Mouse (Mus musculus) embryonic fibroblast, embryonic 13.5 days (primary cell): ENCODE data around the gene Rabgap1l. TPM values are rescaled to one million over a fixed set of nuclear protein-coding genes. Genes with fewer than 3 reads are reported as not detected.

Experiments used
- H3K27ac ChIP-seq: 2 replicates; pipeline ENCODE4 v1.5.1; 2012; ENCODE audit warnings: low read length, control low read depth, inconsistent platforms; ENCODE audit not compliant: insufficient read depth
- H3K4me1 ChIP-seq: 2 replicates; pipeline ENCODE4 v1.6.1; 2011; ENCODE audit warnings: low read length; ENCODE audit not compliant: control insufficient read depth, insufficient read depth
- H3K4me3 ChIP-seq: 2 replicates; pipeline ENCODE4 v1.5.1; 2011; ENCODE audit warnings: mild to moderate bottlenecking, control low read depth, low read length; ENCODE audit not compliant: insufficient read depth
- CTCF ChIP-seq: IDR thresholded peaks from 2 replicates; pipeline ENCODE4 v1.5.1; 2011; ENCODE audit warnings: mild to moderate bottlenecking, control low read depth, low read length, moderate library complexity, borderline replicate concordance; ENCODE audit not compliant: insufficient read depth
- POLR2A ChIP-seq: IDR thresholded peaks from 2 replicates; pipeline ENCODE4 v1.6.1; 2011; ENCODE audit warnings: low read depth, mild to moderate bottlenecking, control low read depth, low read length, moderate library complexity
- polyA plus RNA-seq: library from polyadenylated mRNA; stranded (reverse); fragments of >200 nt; gene quantifications from 2 replicates; pipeline ENCODE4 v1.2.4, GENCODE M21; 2011; ENCODE audit warnings: low read depth; ENCODE audit not compliant: missing spikeins, insufficient read length

The Rabgap1l gene
- polyA plus RNA-seq, 1 experiment, result 43.2 TPM

- Histone ChIP-seq H3K27ac (no peak overlapping the region), H3K4me1 (no peaks in the 10 kb centered on the region), H3K4me3 (no peak overlapping the region)
- TF ChIP-seq CTCF, result no peak
- no peak for TF ChIP-seq POLR2A
Observed at GRCm38 (mm10) chr1:160787926-160788325, 5.1 kb downstream of the Rabgap1l start.

- TF ChIP-seq POLR2A (no peak), CTCF (no peak)
- Histone ChIP-seq H3K27ac (no peak overlapping the region), H3K4me3 (no peak overlapping the region), H3K4me1 (no peaks in the 10 kb centered on the region)
Observed at GRCm38 (mm10) chr1:160787164-160787563, 5.8 kb downstream of the Rabgap1l start.

GRCm38 (mm10) chr1:160786571-160786970 is 6.4 kb downstream of the Rabgap1l start:
- Histone ChIP-seq H3K4me1 (no peaks in the 10 kb centered on the region), H3K4me3 (no peak overlapping the region), H3K27ac (no peak overlapping the region)
- TF ChIP-seq CTCF (no peak), POLR2A (no peak)

GRCm38 (mm10) chr1:160785681-160786225 is 7.3 kb downstream of the Rabgap1l start:
- no peak for TF ChIP-seq POLR2A
- no peak for TF ChIP-seq CTCF
- no peak overlapping the region for H3K4me3 ChIP-seq
- no peak overlapping the region for H3K27ac ChIP-seq
- H3K4me1 ChIP-seq, result no peaks in the 10 kb centered on the region

- Histone ChIP-seq H3K4me3 (no peak overlapping the region), H3K4me1 (no peaks in the 10 kb centered on the region), H3K27ac (no peak overlapping the region)
- TF ChIP-seq POLR2A, result no peak
- no peak for TF ChIP-seq CTCF
Observed at GRCm38 (mm10) chr1:160784122-160784521, 8.9 kb downstream of the Rabgap1l start.

GRCm38 (mm10) chr1:160774166-160774565 is 18.8 kb downstream of the Rabgap1l start:
- TF ChIP-seq CTCF, result no peak
- no peak for TF ChIP-seq POLR2A
- Histone ChIP-seq H3K4me3 (no peak overlapping the region), H3K27ac (no peak overlapping the region), H3K4me1 (no peaks in the 10 kb centered on the region)

- TF ChIP-seq POLR2A (no peak), CTCF (no peak)
- no peaks in the 10 kb centered on the region for H3K4me1 ChIP-seq
- H3K4me3 ChIP-seq, result no peak overlapping the region
- H3K27ac ChIP-seq, result no peak overlapping the region
Observed at GRCm38 (mm10) chr1:160765565-160765964, 27.4 kb downstream of the Rabgap1l start.

- Histone ChIP-seq H3K4me3 (no peak overlapping the region), H3K27ac (no peak overlapping the region), H3K4me1 (no peaks in the 10 kb centered on the region)
- TF ChIP-seq POLR2A, result no peak
- peak; percentile 71; the same call in 1 of the 2 replicates for TF ChIP-seq CTCF
Observed at GRCm38 (mm10) chr1:160758243-160758642, 34.8 kb downstream of the Rabgap1l start.

- no peak overlapping the region for H3K4me3 ChIP-seq
- TF ChIP-seq POLR2A (no peak), CTCF (no peak)
- H3K4me1 ChIP-seq, result no peaks in the 10 kb centered on the region
- no peak overlapping the region for H3K27ac ChIP-seq
Observed at GRCm38 (mm10) chr1:160755359-160755758, 37.7 kb downstream of the Rabgap1l start.

- Histone ChIP-seq H3K4me3 (no peak overlapping the region), H3K27ac (no peak overlapping the region), H3K4me1 (no peaks in the 10 kb centered on the region)
- TF ChIP-seq POLR2A (no peak), CTCF (no peak)
Observed at GRCm38 (mm10) chr1:160750629-160751028, 42.4 kb downstream of the Rabgap1l start.
